Mouse (Mus musculus) CH12.LX (cell line): ENCODE data around the gene Kif18b. TPM values are rescaled to one million over a fixed set of nuclear protein-coding genes. Genes with fewer than 3 reads are reported as not detected.
A peak's percentile ranks its signal among the peaks of the same experiment; 100 is the strongest.

Experiments
- DNase-seq: peaks from one replicate; pipeline ENCODE4 v3.0.0-alpha.2; 2013; ENCODE audit errors: extremely low read depth
- H3K27ac ChIP-seq: 2 replicates; pipeline ENCODE4 v1.5.1; 2012; ENCODE audit warnings: low read depth, mild to moderate bottlenecking, control low read depth, moderate library complexity; ENCODE audit not compliant: insufficient read depth
- H3K27me3 ChIP-seq: replicated peaks from 2 replicates; pipeline ENCODE3; 2012; ENCODE audit warnings: inconsistent platforms
- H3K36me3 ChIP-seq, 2 experiments: replicated peaks in 1 of 2; 2 replicates each; pipeline versions ENCODE3 to v1.6.1; 2012; ENCODE audit warnings: inconsistent platforms in 1 of 2, low read length in 1 of 2, mild to moderate bottlenecking in 1 of 2, mixed read lengths in 1 of 2, moderate library complexity in 1 of 2; ENCODE audit not compliant: control insufficient read depth in 1 of 2, insufficient read depth in 1 of 2
- H3K4me1 ChIP-seq, 2 experiments: 2 replicates each; pipeline ENCODE4 v1.6.1; 2012; ENCODE audit warnings: inconsistent platforms in 1 of 2, moderate library complexity in 1 of 2; ENCODE audit not compliant: insufficient read depth in 2 of 2, control insufficient read depth in 1 of 2
- H3K4me2 ChIP-seq: 2 replicates; pipeline ENCODE4 v1.6.1; 2012; ENCODE audit warnings: low read depth, mild to moderate bottlenecking, control low read depth; ENCODE audit not compliant: poor library complexity, insufficient read depth, severe bottlenecking
- H3K4me3 ChIP-seq, 3 experiments: fragments of 150-350 bp in 1 of 3; sonication (generic) in 1 of 3; replicated peaks in 1 of 3; 2 replicates each; pipeline versions ENCODE3 to v1.5.1; 2011 to 2012; ENCODE audit warnings: low read depth in 2 of 3, low read length in 2 of 3, mild to moderate bottlenecking in 2 of 3, moderate library complexity in 2 of 3, control low read depth in 1 of 3, improper control_type of control experiment in 1 of 3, inconsistent platforms in 1 of 3, mixed read lengths in 1 of 3; ENCODE audit not compliant: poor library complexity in 1 of 3
- H3K79me2 ChIP-seq: replicated peaks from 2 replicates; pipeline ENCODE4 v1.6.1; 2012; ENCODE audit warnings: mild to moderate bottlenecking, moderate library complexity; ENCODE audit not compliant: control insufficient read depth, poor library complexity, insufficient read depth, severe bottlenecking; ENCODE audit errors: extremely low read depth
- H3K9ac ChIP-seq: 2 replicates; pipeline ENCODE4 v1.6.1; 2012; ENCODE audit warnings: low read depth, mild to moderate bottlenecking, control low read depth, moderate library complexity; ENCODE audit not compliant: insufficient read depth
- H3K9me3 ChIP-seq: replicated peaks from 2 replicates; pipeline ENCODE3; 2012; ENCODE audit warnings: low read length, inconsistent platforms, mixed read lengths
- BHLHE40 ChIP-seq: IDR thresholded peaks from 2 replicates; pipeline ENCODE4 v1.6.1; 2011; ENCODE audit warnings: mild to moderate bottlenecking, low read depth, low read length, improper control_type of control experiment
- CHD1 ChIP-seq: IDR thresholded peaks from 2 replicates; pipeline ENCODE4 v1.6.1; 2012; ENCODE audit warnings: low read depth, low read length, improper control_type of control experiment, inconsistent platforms
- CTCF ChIP-seq, 2 experiments: IDR thresholded peaks in 1 of 2; conservative IDR thresholded peaks in 1 of 2; 2 replicates each; pipeline ENCODE4 v1.5.1; 2011 to 2012; ENCODE audit warnings: low read depth in 2 of 2, low read length in 2 of 2, improper control_type of control experiment in 1 of 2, inconsistent platforms in 1 of 2, mild to moderate bottlenecking in 1 of 2, moderate library complexity in 1 of 2
- E2F4 ChIP-seq: IDR thresholded peaks from 2 replicates; pipeline ENCODE4 v1.6.1; 2011; ENCODE audit warnings: low read depth, low read length, improper control_type of control experiment; ENCODE audit not compliant: insufficient replicate concordance
- ELF1 ChIP-seq: IDR thresholded peaks from 2 replicates; pipeline ENCODE4 v1.6.1; 2014; ENCODE audit warnings: low read depth, mild to moderate bottlenecking, inconsistent platforms, low read length, improper control_type of control experiment
- ETS1 ChIP-seq: conservative IDR thresholded peaks from 2 replicates; pipeline ENCODE4 v1.6.1; 2012; ENCODE audit warnings: low read depth, mild to moderate bottlenecking, inconsistent platforms, low read length, improper control_type of control experiment, moderate library complexity
- GABPA ChIP-seq: IDR thresholded peaks from 2 replicates; pipeline ENCODE4 v1.6.1; 2012; ENCODE audit warnings: low read depth, low read length, improper control_type of control experiment, inconsistent platforms; ENCODE audit not compliant: insufficient replicate concordance
- HCFC1 ChIP-seq: IDR thresholded peaks from 2 replicates; pipeline ENCODE4 v1.6.1; 2012; ENCODE audit warnings: low read depth, mild to moderate bottlenecking, inconsistent platforms, low read length, improper control_type of control experiment
- IRF4 ChIP-seq: IDR thresholded peaks from 2 replicates; pipeline ENCODE4 v1.6.1; 2014; ENCODE audit warnings: low read depth, mild to moderate bottlenecking, inconsistent platforms, low read length, improper control_type of control experiment
- JUN ChIP-seq: IDR thresholded peaks from 2 replicates; pipeline ENCODE4 v1.6.1; 2011; ENCODE audit warnings: low read depth, mild to moderate bottlenecking, low read length, improper control_type of control experiment, moderate library complexity; ENCODE audit not compliant: insufficient read depth
- JUND ChIP-seq: conservative IDR thresholded peaks from 2 replicates; pipeline ENCODE4 v1.6.1; 2011; ENCODE audit warnings: low read depth, low read length, improper control_type of control experiment
- KAT2A ChIP-seq: IDR thresholded peaks from 2 replicates; pipeline ENCODE4 v1.6.1; 2012; ENCODE audit warnings: low read length, improper control_type of control experiment, inconsistent platforms; ENCODE audit not compliant: insufficient replicate concordance
- MAFK ChIP-seq: IDR thresholded peaks from 2 replicates; pipeline ENCODE4 v1.6.1; 2011; ENCODE audit warnings: low read length, improper control_type of control experiment; ENCODE audit not compliant: insufficient replicate concordance
- MAZ ChIP-seq: IDR thresholded peaks from 2 replicates; pipeline ENCODE4 v1.6.1; 2012; ENCODE audit warnings: low read depth, mild to moderate bottlenecking, inconsistent platforms, low read length, improper control_type of control experiment, moderate library complexity
- MEF2A ChIP-seq: IDR thresholded peaks from 2 replicates; pipeline ENCODE4 v1.6.1; 2014; ENCODE audit warnings: low read depth, mild to moderate bottlenecking, inconsistent platforms, low read length, improper control_type of control experiment, borderline replicate concordance
- MXI1 ChIP-seq: IDR thresholded peaks from 2 replicates; pipeline ENCODE4 v1.6.1; 2011; ENCODE audit warnings: mild to moderate bottlenecking, low read depth, low read length, improper control_type of control experiment
- MYC ChIP-seq: IDR thresholded peaks from 2 replicates; pipeline ENCODE4 v1.6.1; 2011; ENCODE audit warnings: low read depth, mild to moderate bottlenecking, improper control_type of control experiment, low read length
- NELFE ChIP-seq: IDR thresholded peaks from 2 replicates; pipeline ENCODE4 v1.6.1; 2011; ENCODE audit warnings: low read depth, low read length, improper control_type of control experiment
- NRF1 ChIP-seq: IDR thresholded peaks from 2 replicates; pipeline ENCODE4 v1.6.1; 2014; ENCODE audit warnings: low read depth, mild to moderate bottlenecking, inconsistent platforms, low read length, improper control_type of control experiment, moderate library complexity
- PAX5 ChIP-seq: IDR thresholded peaks from 2 replicates; pipeline ENCODE4 v1.6.1; 2012; ENCODE audit warnings: low read length, inconsistent platforms, mixed read lengths
- POLR2A ChIP-seq: IDR thresholded peaks from 2 replicates; pipeline ENCODE4 v1.6.1; 2011; ENCODE audit warnings: low read depth, mild to moderate bottlenecking, improper control_type of control experiment, low read length
- POLR2AphosphoS2 ChIP-seq: IDR thresholded peaks from 2 replicates; pipeline ENCODE4 v1.6.1; 2011; ENCODE audit warnings: low read depth, low read length, improper control_type of control experiment
- RAD21 ChIP-seq: IDR thresholded peaks from 2 replicates; pipeline ENCODE4 v1.6.1; 2011; ENCODE audit warnings: low read depth, mild to moderate bottlenecking, low read length, improper control_type of control experiment, moderate library complexity
- RCOR1 ChIP-seq: conservative IDR thresholded peaks from 2 replicates; pipeline ENCODE4 v1.6.1; 2012; ENCODE audit warnings: low read depth, mild to moderate bottlenecking, inconsistent platforms, low read length, improper control_type of control experiment
- SIN3A ChIP-seq: IDR thresholded peaks from 2 replicates; pipeline ENCODE4 v1.6.1; 2012; ENCODE audit warnings: low read length, improper control_type of control experiment, inconsistent platforms
- SMC3 ChIP-seq: IDR thresholded peaks from 2 replicates; pipeline ENCODE4 v1.6.1; 2011; ENCODE audit warnings: low read depth, low read length, improper control_type of control experiment
- TCF12 ChIP-seq: IDR thresholded peaks from 2 replicates; pipeline ENCODE4 v1.6.1; 2014; ENCODE audit warnings: low read depth, mild to moderate bottlenecking, inconsistent platforms, low read length, improper control_type of control experiment
- UBTF ChIP-seq: IDR thresholded peaks from 2 replicates; pipeline ENCODE4 v1.6.1; 2012; ENCODE audit warnings: low read depth, mild to moderate bottlenecking, inconsistent platforms, low read length, improper control_type of control experiment, moderate library complexity
- USF1 ChIP-seq: IDR thresholded peaks from 2 replicates; pipeline ENCODE4 v1.6.1; 2014; ENCODE audit warnings: low read depth, mild to moderate bottlenecking, inconsistent platforms, low read length, improper control_type of control experiment
- USF2 ChIP-seq: conservative IDR thresholded peaks from 2 replicates; pipeline ENCODE4 v1.6.1; 2011; ENCODE audit warnings: low read depth, low read length, improper control_type of control experiment
- ZC3H11A ChIP-seq: IDR thresholded peaks from 2 replicates; pipeline ENCODE4 v1.6.1; 2012; ENCODE audit warnings: low read depth, mild to moderate bottlenecking, inconsistent platforms, low read length, improper control_type of control experiment
- ZKSCAN1 ChIP-seq: IDR thresholded peaks from 2 replicates; pipeline ENCODE4 v1.6.1; 2012; ENCODE audit warnings: low read depth, inconsistent platforms, low read length, improper control_type of control experiment, borderline replicate concordance
- ZMIZ1 ChIP-seq: IDR thresholded peaks from 2 replicates; pipeline ENCODE4 v1.6.1; 2012; ENCODE audit warnings: low read depth, mild to moderate bottlenecking, inconsistent platforms, low read length, improper control_type of control experiment
- ZNF384 ChIP-seq: IDR thresholded peaks from 2 replicates; pipeline ENCODE4 v1.6.1; 2012; ENCODE audit warnings: low read depth, low read length, improper control_type of control experiment, inconsistent platforms
- dilution Hi-C: fragments of 300-500 bp; cut with MboI; formaldehyde crosslinking; loops from 2 replicates; pipeline ENCODE4 v1.14.3; 2020; ENCODE audit warnings: low sequenced_read_pairs; ENCODE audit not compliant: extremely low pct_unique_long_range_greater_than_20kb, extremely low pct_ligation_motif_present
- in situ Hi-C: fragments of 300-500 bp; cut with MboI; formaldehyde crosslinking; loops from 3 replicates; pipeline ENCODE4 v1.14.3; 2019; ENCODE audit warnings: low sequenced_read_pairs, low pct_ligation_motif_present, low pct_unique_long_range_greater_than_20kb, mixed read lengths
- polyA plus RNA-seq: library from polyadenylated mRNA; unstranded; fragments of >175 nt; gene quantifications from 2 replicates; pipeline ENCODE4 v1.2.1, GENCODE M21; 2012; ENCODE audit warnings: low read depth; ENCODE audit not compliant: insufficient read length
- total RNA-seq, 2 experiments: library from RNA; depleted of rRNA; stranded (reverse); fragments of 300-350 nt in 1 of 2; fragments of >200 nt in 1 of 2; gene quantifications; 2 replicates each; pipeline ENCODE4 v1.2.3; 2012 to 2014

The Kif18b gene
- total and polyA plus RNA-seq, 3 experiments: 32.6 to 54.4 (median 54.0) TPM

DNA sequence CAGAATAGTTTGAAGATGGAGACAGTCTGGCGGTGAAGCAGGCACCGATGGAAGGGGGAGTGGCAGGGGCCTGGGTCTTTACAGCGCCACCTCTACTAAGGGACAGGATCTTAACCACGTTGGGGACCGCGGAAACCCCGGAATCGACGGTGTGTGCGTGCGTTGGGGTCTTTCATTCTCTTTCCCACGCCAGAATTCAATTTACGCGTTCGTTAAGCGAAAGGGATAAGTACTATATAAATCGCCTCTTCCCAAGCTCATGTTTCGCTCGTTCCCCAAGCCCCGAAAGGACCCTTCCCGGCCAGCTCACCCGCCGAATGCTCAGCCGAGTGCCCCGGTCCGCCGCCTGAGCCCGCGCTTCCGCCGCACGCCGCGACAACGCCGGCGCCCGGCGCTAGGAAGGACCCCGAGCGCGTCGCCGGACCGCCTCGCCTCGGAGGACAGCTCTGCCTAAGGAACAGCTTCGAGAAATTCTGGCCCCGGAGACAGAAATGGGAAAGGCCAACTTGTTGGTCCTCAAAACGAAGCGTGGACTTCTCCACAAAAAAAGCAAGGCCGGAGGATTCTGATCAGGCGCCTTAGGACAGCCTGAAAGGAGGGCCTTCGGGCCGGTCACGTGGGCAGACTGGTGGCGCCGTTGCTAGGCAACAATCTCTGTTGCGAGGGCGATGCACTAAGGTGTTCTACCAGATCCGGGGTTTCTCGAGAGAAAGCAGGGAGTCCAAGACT lies 44.2 kb downstream of the Kif18b start, which contains the start of the genes Eftud2 and Ccdc103 (continued):
- TF ChIP-seq CTCF (conservative IDR thresholded peaks at IDR 0.05 in 1 of 2, IDR thresholded peaks at IDR 0.05 in 1 of 2; ENCODE audit: low read depth in 2 of 2, low read length in 2 of 2) (peak in 1 of 2 experiments; percentile 35; a peak in 2 of 4 replicates), MXI1 (peak; percentile 98), ZMIZ1 (peak; percentile 87), HCFC1 (peak; percentile 95), PAX5 (no peak), IRF4 (peak; percentile 67), JUND (no peak), ZC3H11A (no peak)

DNA sequence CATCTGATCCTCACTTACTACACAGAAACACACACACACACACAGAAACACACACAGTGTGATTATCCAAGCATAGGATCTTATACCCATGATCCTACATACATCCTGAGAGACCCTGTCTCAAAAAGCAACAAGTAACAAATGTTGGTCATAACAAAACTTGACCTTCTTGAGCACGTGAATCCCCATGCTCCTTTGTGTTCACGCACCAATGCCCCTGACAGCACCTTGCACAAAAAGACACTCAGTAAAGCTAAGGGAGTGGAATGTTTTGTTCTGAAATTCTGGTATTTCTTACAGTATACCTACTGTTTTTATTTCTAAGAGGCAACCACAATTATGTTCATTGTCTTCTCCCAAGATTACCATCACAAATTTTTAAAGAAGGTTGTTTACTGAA lies 45.4 kb downstream of the Kif18b start:
- dilution Hi-C loops: no loop called here
- in situ Hi-C loops: no loop called here
- Histone ChIP-seq H3K4me3 (peak overlapping the region; percentile 14 to 87 (median 65)), H3K4me2 (peak overlapping the region; percentile 98; the same call in 1 of the 2 replicates), H3K9me3 (no peaks in the 10 kb centered on the region), H3K79me2 (peaks cover 30% of the 10 kb centered on the region), H3K27me3 (peaks cover 33% of the 10 kb centered on the region), H3K27ac (no peak overlapping the region), H3K4me1 (peaks cover 6 to 25% of the 10 kb centered on the region in 2 experiments), H3K9ac (peak overlapping the region; percentile 92), H3K36me3 (peaks cover 24 to 42% of the 10 kb centered on the region in 2 experiments)
- DNase-seq: peak; percentile 42
- TF ChIP-seq GABPA: no peak
- no peak for TF ChIP-seq E2F4
- no peak for TF ChIP-seq ZMIZ1
- no peak for TF ChIP-seq RCOR1
- TF ChIP-seq USF1: no peak
- 0 out of 2 replicates have a peak, but pooled peaks have one; percentile 14 for TF ChIP-seq ETS1
- TF ChIP-seq SIN3A: 0 out of 2 replicates have a peak, but pooled peaks have one; percentile 26
- TF ChIP-seq MEF2A: no peak
- no peak; the same call in 1 of the 2 replicates for TF ChIP-seq NELFE
- TF ChIP-seq PAX5: no peak
- no peak for TF ChIP-seq MAZ
- TF ChIP-seq ZNF384: no peak
- no peak for TF ChIP-seq USF2
- no peak for TF ChIP-seq TCF12
- no peak for TF ChIP-seq POLR2AphosphoS2
- no peak for TF ChIP-seq SMC3
- TF ChIP-seq MAFK: no peak
- TF ChIP-seq ELF1: no peak
- TF ChIP-seq MXI1: peak; percentile 58; the same call in 1 of the 2 replicates
- TF ChIP-seq IRF4: peak; percentile 69
- TF ChIP-seq CTCF (conservative IDR thresholded peaks at IDR 0.05 in 1 of 2, IDR thresholded peaks at IDR 0.05 in 1 of 2; ENCODE audit: low read depth in 2 of 2, low read length in 2 of 2): no peak
- TF ChIP-seq KAT2A: no peak
- TF ChIP-seq HCFC1: no peak
- TF ChIP-seq POLR2A: no peak
- peak; percentile 95 for TF ChIP-seq BHLHE40
- no peak for TF ChIP-seq UBTF
- peak; percentile 79; the same call in 1 of the 2 replicates for TF ChIP-seq MYC
- no peak for TF ChIP-seq RAD21
- peak; percentile 74 for TF ChIP-seq JUND
- TF ChIP-seq CHD1: no peak
- no peak for TF ChIP-seq ZKSCAN1
- no peak for TF ChIP-seq ZC3H11A
- no peak for TF ChIP-seq NRF1
- 0 out of 2 replicates have a peak, but pooled peaks have one; percentile 13 for TF ChIP-seq JUN
